Mouse (Mus musculus) forebrain, embryonic 11.5 days (tissue): Measurements from ENCODE around the gene Nradd. TPM values are rescaled to one million over a fixed set of nuclear protein-coding genes. Genes with fewer than 3 reads are reported as not detected.

Source experiments
- ATAC-seq: fragments of 200-750 bp; cut with Nextera tagmentation; replicated peaks from 2 replicates; pipeline ENCODE4 v1.8.0; 2017; ENCODE audit warnings: moderate TSS enrichment; ENCODE audit not compliant: low FRiP score
- DNase-seq: peaks from one replicate; pipeline ENCODE4 v3.0.0-alpha.2; 2017; ENCODE audit warnings: low spot score
- H3K27ac ChIP-seq: fragments of 300-500 bp; sonication (generic); 2 replicates; pipeline ENCODE4 v1.5.1; 2014; ENCODE audit warnings: low read depth, low read length
- H3K27me3 ChIP-seq: fragments of 300-500 bp; sonication (generic); 2 replicates; pipeline ENCODE4 v1.6.1; 2014; ENCODE audit warnings: mild to moderate bottlenecking, low read length, mixed read lengths; ENCODE audit not compliant: control insufficient read depth, insufficient read depth
- H3K36me3 ChIP-seq: fragments of 300-500 bp; sonication (generic); 2 replicates; pipeline ENCODE4 v1.6.1; 2014; ENCODE audit warnings: mild to moderate bottlenecking, low read length, moderate library complexity, mixed read lengths; ENCODE audit not compliant: control insufficient read depth, insufficient read depth
- H3K4me1 ChIP-seq: fragments of 300-500 bp; sonication (generic); replicated peaks from 2 replicates; pipeline ENCODE4 v1.6.1; 2014; ENCODE audit warnings: low read length, mixed read lengths; ENCODE audit not compliant: control insufficient read depth, insufficient read depth
- H3K4me2 ChIP-seq: fragments of 300-500 bp; sonication (generic); 2 replicates; pipeline ENCODE4 v1.6.1; 2014; ENCODE audit warnings: low read depth, mild to moderate bottlenecking, low read length, moderate library complexity, mixed read lengths; ENCODE audit not compliant: severe bottlenecking
- H3K4me3 ChIP-seq: fragments of 300-500 bp; sonication (generic); 2 replicates; pipeline ENCODE4 v1.5.1; 2014; ENCODE audit warnings: low read depth, low read length
- H3K9ac ChIP-seq: fragments of 300-500 bp; sonication (generic); 2 replicates; pipeline ENCODE4 v1.6.1; 2014; ENCODE audit warnings: low read length
- H3K9me3 ChIP-seq: fragments of 300-500 bp; sonication (generic); 2 replicates; pipeline ENCODE4 v1.6.1; 2016; ENCODE audit warnings: low read length, mixed read lengths; ENCODE audit not compliant: control insufficient read depth
- WGBS: fragments of 180-500 bp; shearing (Covaris S2); extraction: QIAGEN DNeasy Blood & Tissue Kit; methylation state at CpG from one replicate; pipeline ENCODE4 v1.1.7; 2014; 5-methylcytosine and 5-hydroxymethylcytosine counted together
- microRNA-seq: library from miRNA; unstranded; fragments of <30 nt; microRNA quantifications from one replicate; pipeline ENCODE4, GENCODE M21; 2016; ENCODE audit not compliant: insufficient number of aligned reads
- polyA plus RNA-seq: library from polyadenylated mRNA; unstranded; fragments of >200 nt; fragmentation: Nextera tagmentation; extraction: Ambion mirVana; gene quantifications from 2 replicates; pipeline ENCODE4 v1.2.1, GENCODE M21; 2014

The Nradd gene
- polyA plus RNA-seq, 1 experiment from 2014 or later = 20.6 TPM

- H3K27me3 ChIP-seq = no peaks in the 10 kb centered on the region
- WGBS = 93% methylated on average over 1 of the region's 1 CpGs
Measured at GRCm38 (mm10) chr9:110583521-110583920, 40.7 kb downstream of the Nradd start.

GRCm38 (mm10) chr9:110582161-110582560, 42.1 kb downstream of the Nradd start:
- Histone ChIP-seq H3K4me2 (no peak overlapping the region), H3K9ac (no peak overlapping the region), H3K4me1 (no peaks in the 10 kb centered on the region), H3K4me3 (no peak overlapping the region), H3K36me3 (no peaks in the 10 kb centered on the region; the same call in 1 of the 2 replicates), H3K9me3 (no peaks in the 10 kb centered on the region), H3K27ac (no peak overlapping the region), H3K27me3 (no peaks in the 10 kb centered on the region)
- DNase-seq = no peak
- no peak for ATAC-seq
- WGBS = 93% methylated on average over 2 of the region's 2 CpGs

More at GRCm38 (mm10) chr9:110583521-110583920, 40.7 kb downstream of the Nradd start:
- Histone ChIP-seq H3K9me3 (no peaks in the 10 kb centered on the region), H3K4me3 (no peak overlapping the region), H3K36me3 (no peaks in the 10 kb centered on the region; the same call in 1 of the 2 replicates), H3K9ac (no peak overlapping the region), H3K4me2 (no peak overlapping the region), H3K27ac (no peak overlapping the region), H3K4me1 (no peaks in the 10 kb centered on the region)
- DNase-seq (no peak), ATAC-seq (no peak)

Small RNA genes within 50 kb of the gene (microRNA-seq; reads per million reads assigned to microRNA genes)
- gene Mir8107 = not detected

Other genes with a start within 250 kb of the Nradd start
- 17.7 and 21.1 TPM in 2 replicates for gene Ptpn23, start 216.2 kb downstream of the Nradd start, polyA plus RNA-seq
- gene Ngp, start 204.7 kb downstream of the Nradd start, polyA plus RNA-seq = 0.36 and 0.67 TPM in 2 replicates
- gene Klhl18, start 147.8 kb downstream of the Nradd start, polyA plus RNA-seq = 9.1 and 9.8 TPM in 2 replicates
- gene Kif9, start 147.5 kb downstream of the Nradd start, polyA plus RNA-seq = 0.88 and 1.4 TPM in 2 replicates
- 48.7 and 56.9 TPM in 2 replicates for gene Setd2, start 91.9 kb downstream of the Nradd start, polyA plus RNA-seq
- 2.2 and 2.4 TPM in 2 replicates for gene Nbeal2, start 29.7 kb upstream of the Nradd start, polyA plus RNA-seq
- gene Ccdc12, start 32.1 kb upstream of the Nradd start, polyA plus RNA-seq = 149 and 164 TPM in 2 replicates
- gene Myl3, start 117.4 kb upstream of the Nradd start, polyA plus RNA-seq = 0.92 TPM in 1 of 2 replicates, not detected in the other
- gene Pth1r, start 122.7 kb upstream of the Nradd start, polyA plus RNA-seq = 19.5 and 21.3 TPM in 2 replicates
- gene Prss42, start 173.7 kb upstream of the Nradd start, polyA plus RNA-seq = not detected in 2 replicates
- gene Prss44, start 189.5 kb upstream of the Nradd start, polyA plus RNA-seq = not detected in 2 replicates
- not detected in 2 replicates for gene Prss43, start 202.2 kb upstream of the Nradd start, polyA plus RNA-seq
- not detected in 2 replicates for gene Prss45, start 210.1 kb upstream of the Nradd start, polyA plus RNA-seq
- gene Prss46, start 220.1 kb upstream of the Nradd start, polyA plus RNA-seq = not detected in 2 replicates
- 0.17 and 0.19 TPM in 2 replicates for gene Prss50, start 233.5 kb upstream of the Nradd start, polyA plus RNA-seq